Mouse (Mus musculus): ENCODE data around the gene Mier1.
"Not testable (repeated sequence)": the region's sequence is repeated elsewhere in the genome, so short reads cannot be mapped to it uniquely, and the experiment has no call there.

Mier1 gene

DNA sequence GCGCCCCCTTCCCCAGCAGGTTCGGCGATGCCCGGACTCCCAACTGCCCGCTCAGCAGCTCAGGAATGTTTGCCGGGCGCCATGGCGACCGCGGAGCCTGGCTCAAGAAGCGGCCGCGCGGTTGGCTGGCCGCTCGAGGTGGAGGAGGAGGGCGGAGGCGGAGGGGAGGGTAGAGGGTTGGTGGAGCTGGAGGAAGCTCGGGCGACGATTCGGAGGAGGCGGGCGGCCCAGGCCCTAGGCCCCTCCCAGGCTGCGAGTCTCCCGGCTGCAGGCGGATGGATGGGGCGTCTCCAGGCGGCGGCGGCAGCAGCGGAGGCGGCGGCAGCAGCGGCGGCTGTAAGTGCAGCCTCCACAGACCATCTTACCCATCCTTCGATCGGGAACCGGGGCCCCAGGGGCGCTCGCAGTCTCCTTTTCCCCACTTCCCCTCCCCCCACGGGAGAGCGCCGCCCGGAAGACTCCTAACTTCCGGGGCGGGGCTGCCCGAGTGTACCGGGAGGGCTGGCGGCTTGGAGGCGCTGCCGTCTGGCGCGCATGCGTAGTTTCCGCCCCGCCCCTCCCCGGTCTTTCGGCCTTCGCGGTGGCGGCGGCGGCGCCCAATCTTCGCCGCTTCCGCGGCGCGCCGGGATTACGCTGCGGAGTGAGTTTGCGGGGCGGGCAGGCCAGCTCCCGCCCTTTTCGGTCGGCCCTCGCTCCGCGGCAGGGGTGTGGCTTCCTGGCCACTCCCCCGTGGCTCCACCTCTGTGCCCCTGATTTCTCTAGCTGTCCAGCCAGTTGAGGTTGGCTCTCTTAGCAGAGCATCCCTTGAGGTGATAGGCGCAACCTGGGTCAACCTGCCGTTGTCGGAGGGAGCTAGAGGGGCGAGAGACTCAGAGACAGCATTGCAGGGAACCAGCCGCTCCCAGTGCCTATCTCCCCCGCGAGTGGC is at the start of gene Mier1, which contains the start of gene Wdr78:
Gene Mier1 (plus strand): TSS at position 207 of the 928 bp plus-strand sequence.
Gene Wdr78 (minus strand): TSS at position 372 of the 928 bp plus-strand sequence.
- peak; percentile 82 for DNase-seq (ENCODE audit: low read depth)

DNA sequence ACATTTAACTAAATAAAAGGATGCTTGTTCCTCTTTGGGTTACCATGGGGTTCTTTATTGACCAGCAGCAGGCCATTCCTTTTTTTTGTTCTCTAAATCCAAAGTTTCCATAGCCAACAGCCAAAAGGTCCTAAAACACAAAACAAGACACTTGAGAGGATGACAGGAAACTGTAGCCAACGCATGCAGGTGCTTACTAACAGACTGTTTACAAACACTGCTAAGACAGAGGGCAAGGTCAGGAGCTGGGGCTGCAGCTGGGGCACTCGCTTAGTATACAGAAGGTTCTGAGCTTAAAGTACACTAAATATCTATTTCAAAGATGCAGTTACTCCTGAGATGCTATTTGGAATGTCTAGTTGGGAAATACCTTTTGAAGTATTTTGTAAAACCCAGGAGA is 49.8 kb upstream of the Mier1 start:
- no peak for DNase-seq (ENCODE audit: low read depth)

DNA sequence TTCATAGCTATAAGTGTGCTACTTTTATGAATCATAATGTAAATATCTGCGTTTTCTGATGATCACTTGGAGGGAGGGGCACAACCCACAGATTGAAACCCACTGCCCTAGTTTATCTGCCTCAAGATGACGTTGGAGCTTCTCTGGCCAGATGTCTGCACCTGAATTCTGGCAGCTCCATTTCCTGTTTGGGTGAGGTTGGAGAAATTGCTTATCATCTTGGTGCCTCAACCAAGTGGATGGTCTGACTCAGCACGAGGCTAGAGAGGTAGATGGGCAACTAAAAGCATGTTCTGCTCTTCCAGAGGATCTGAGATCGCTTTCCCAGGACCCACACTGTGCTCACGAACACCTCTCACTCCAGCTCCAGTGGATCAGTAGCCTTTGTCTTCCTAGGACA is 49.2 kb upstream of the Mier1 start:
- no peak for DNase-seq (ENCODE audit: low read depth)

DNA sequence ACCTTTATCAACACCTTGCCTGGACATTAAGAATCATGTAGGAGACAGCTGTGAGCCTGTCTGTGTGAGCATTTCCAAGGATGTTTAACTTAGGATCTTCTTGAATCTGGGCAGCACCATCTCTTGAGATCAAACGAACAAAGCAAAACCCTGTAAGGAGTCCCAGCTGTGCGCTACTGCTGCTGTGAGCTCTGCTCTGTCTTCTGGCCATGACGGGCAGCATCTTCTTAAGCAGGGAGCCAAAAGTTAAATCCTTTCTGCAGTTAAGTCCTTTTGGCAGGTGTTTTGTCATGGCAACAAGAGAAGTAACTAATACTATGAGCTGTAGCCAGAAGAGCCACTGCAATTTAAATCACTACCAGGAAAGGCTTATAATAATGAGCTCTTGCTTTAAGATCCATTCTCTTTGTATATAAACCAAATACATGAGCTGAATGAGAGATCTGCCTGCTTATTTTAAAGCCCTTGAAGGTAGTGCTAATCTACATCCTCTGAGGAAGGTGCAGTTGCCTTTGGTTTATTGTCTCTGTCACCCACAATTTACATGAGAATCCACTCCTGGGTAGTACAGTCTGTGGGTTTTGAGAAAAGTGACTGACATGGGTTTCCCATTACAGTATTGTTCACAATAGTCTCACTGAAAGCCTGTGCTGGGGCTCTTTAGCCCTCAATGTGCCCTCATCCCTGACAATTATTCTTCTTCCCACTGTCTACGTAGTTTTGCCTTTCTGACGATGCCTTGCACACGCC is 46.1 kb upstream of the Mier1 start:
- DNase-seq (ENCODE audit: low read depth), result no peak

DNA sequence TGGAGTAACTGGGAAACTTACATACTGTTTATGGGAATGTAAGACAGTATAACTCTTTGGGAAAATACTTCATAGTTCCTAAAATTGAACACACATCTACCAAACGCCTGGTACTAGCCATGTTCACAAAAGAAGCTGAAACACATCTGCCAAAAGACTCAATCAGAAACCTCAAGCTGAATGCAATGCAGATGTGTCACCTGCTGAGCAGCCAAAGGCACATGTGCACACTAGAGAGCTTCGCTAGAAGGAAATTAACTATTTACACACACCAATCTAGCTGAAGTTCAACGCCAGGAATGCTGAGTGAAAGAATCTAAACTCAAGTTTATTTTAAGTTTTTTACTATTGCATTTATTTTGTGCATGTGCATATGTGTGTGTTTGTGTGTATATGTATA is 43.6 kb upstream of the Mier1 start:
- DNase-seq (ENCODE audit: low read depth), result peak; percentile 4

DNA sequence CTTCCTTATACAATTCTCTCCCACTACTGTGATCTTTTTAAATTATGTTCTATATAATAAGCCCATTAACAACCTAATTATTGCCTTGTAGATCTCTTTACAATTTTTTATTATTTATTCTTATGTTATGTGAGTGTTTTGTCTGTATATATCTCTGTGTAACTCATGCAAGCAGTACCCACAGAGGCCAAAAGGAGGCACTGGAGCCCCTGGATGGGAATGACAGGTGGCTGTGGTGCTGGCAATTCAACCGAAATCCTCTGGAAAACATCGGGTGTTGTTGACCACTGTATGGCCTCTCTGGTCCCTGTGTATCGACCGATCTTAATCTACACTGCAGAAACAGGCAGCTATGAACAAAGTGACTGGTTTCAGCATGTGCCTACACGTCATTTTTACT is 29.0 kb upstream of the Mier1 start:
- no peak for DNase-seq (ENCODE audit: low read depth)

DNA sequence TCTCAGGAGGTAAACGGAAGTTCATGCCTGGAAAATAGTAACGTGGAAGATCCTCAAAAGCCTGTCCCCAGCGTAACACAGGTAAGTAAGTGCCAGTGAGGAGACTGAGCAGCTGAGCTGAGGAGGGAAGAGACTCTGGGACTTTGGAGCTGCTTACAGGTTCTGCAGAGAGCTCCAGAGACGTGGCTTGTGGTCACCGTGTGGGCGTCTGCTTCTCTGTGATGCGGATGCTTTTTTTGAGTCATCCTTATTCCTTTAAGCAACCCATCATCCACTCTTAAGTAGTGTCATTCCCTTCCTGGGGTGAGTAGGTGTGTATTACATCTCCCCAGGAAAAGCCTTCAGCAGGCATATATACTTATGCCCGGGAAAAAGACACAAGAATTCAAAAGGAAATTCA is 18.3 kb upstream of the Mier1 start:
- no peak for DNase-seq (ENCODE audit: low read depth)

DNA sequence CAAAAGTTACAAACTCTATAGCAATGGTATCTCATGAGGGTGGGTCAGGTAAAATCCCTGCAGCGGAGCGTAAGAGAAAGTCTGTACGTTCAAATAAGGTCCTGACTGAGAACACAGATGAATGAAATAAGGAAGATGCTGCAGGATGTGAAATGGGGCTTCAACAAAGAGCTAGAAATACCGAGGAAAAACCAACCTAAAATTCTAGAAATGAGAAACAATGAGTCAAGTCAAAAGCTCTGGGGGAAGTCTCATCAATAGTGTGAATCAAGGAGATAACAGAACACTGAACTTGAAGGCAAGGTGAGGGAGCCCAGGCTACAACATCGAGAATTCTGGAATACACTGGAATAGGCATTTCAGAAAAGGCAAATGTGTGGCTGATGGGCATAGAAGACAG is 15.7 kb upstream of the Mier1 start:
- DNase-seq (ENCODE audit: low read depth), result no peak

DNA sequence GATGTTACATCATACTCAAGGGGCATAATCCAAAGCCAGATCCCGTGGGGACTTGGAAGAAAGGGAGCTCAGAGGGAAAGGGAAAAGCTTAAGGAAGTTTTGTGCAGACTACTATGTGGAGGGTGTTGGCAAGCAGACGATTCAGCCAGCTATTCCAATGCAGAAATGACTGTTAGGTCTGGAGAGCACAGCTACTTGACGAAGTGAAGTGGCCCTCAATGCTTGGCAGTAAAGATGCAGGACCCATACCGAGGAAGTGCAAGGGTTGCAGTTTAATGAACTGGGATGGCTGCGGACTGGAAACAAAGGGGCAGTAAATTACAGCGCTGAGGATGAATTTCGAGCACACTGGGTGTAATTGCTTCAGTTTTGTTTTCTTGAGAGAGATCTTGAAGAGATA is 1.5 kb upstream of the Mier1 start:
- no peak for DNase-seq (ENCODE audit: low read depth)

DNA sequence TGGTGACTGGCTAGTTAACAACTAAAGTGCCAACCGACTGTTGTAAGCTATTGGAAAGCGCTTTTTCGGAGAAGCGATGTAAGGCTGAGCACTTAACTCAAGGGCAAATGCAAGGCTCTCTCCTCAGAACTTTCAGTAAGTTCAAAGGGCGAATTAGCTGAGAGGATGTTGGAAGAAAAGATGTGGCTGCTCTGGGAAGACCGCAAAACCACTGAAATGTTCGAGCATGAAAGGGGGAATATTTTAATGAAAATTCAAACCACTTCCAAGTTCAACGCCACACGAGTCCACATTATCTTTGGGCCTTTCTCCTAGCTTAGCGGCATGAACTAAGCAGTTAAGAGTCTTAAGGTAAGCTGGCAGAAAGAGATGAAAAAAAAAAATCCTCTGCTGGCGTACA is 788 bp upstream of the Mier1 start:
- no peak for DNase-seq (ENCODE audit: low read depth)

DNA sequence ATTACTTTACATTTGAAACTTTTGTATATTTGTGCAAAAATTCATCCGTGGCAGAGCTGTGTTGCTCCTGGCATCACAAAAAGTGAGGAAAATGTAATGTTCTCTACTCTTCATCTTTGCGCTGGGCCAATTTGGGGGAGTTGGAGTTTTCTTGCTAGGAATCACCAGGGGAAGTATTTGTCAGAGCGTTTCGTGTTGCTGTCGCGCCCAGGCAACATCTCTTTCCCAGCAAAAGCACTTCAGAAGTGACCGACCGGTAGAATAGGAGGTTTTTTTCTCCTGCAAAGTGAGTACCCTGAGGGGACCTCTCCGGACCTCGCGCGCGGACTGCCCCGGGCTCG is 4.7 kb downstream of the Mier1 start:
- no peak for DNase-seq (ENCODE audit: low read depth)

DNA sequence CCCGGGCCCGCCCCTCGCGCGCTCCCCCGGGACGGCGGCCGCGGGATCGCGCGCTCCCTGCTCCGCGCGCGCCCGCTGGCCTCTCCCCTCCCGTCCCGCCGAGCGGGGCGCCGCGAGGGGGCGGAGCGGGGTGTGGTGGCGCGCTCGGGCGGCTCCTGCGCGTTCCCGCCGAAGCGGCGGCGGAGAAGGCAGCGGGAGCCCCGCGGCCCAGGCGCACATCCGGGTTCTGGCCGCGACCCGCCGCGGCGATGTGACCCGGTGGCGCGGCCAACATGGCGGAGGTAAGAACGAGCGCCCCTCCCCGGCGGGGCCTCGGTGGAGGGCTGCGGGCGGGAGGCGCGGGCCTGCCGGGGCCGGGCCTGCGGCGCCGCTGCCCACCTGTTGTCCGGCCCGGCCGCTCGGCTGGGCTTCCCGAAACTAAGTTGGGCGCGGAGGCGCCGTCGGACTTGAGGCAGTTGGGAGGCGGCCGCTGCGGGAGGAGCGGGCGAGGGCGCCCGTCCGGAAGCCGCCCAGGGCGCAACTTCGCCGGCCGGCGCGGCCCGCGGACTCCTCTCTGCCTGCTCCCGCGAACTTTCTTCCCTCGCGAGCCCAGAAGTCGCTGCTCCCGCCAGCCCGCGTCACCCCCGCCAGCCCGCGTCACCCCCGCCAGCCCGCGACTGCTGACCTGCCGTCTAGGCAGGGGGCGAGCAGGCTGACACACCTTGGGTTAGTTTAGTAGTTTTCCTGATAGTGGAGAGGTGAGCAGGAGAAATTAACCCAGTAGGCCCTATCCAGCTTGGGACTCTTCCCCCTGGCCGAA is 5.2 kb downstream of the Mier1 start:
- no peak for DNase-seq (ENCODE audit: low read depth)

DNA sequence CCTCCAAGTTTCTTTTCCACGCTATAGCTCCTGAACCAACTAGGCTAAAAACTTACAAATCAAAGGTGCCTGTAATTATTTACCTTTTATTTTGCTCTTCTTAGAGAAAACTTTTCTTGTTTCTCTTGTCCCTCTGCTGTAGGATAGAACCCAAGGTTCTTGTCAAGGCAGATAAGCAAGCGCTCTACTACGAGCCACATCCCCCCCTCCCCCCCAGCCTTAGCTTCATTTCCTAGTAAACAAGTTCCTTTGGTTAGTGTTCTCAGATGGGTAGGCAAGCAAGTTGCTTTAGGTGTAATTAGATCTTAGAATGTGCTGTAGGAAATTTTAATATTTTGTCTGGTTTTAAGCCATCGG is 5.8 kb downstream of the Mier1 start:
- no peak for DNase-seq (ENCODE audit: low read depth)

DNA sequence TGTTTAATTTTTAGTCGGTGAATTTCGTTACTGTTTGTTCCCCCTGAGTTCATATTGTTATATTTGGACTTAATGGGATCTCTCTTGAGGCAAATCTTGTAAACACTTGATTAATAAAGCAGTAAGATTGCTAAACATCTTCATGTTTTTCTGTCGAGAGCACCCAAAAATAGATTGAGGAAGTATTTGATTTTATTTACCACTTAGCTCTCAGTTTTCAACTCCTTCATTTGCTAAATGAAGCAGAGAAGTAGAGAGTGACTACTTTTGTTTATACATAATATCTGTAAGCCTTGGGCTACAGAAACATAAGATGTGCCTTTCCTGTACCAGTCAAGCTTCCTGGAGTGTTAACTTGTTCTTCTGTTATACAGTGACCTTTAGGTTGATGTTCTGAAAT is 6.2 kb downstream of the Mier1 start:
- no peak for DNase-seq (ENCODE audit: low read depth)

DNA sequence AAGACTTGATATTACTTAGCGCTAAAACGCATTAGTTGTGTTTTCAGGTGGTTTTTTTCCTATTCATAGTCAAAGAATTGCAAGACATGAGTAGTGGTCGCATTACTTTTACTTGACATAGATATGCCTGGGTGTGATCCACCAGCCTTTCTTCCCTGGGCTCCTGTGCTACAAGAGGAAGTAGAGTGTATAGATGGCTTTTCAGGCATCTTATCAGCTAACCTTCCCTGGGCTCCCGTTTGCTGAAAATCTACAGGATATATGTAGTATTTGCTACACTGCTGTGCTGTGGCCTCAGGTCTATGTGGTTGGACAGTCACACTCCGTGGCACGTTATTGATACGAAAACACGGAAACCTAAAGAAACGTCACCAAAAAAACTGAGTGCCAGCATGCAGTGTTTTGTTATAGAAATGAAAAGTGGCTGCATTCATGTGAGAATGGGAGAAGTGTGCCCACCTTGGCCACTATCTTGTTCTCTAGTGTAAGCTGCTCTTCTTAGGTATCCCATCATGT is 6.7 kb downstream of the Mier1 start:
- no peak for DNase-seq (ENCODE audit: low read depth)

DNA sequence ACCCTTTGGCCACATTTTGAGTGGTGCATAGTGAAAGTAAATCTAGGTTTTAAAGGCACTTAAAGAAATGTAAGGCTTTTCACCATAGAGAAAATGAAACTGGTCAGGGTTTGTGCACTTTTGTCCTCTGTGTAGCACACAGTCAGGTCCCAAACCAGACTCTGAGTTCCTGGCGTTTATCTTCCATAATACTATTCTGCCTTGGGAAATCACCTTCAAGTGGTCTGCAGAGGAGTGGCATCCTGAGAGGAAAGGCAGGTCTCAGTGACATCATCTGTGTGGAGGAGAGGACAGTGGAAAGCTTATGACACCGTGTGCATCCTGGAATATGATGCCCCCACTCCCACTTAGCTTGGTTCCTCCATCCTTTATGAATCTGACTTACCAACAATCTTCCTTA is 8.9 kb downstream of the Mier1 start:
- DNase-seq (ENCODE audit: low read depth), result no peak

DNA sequence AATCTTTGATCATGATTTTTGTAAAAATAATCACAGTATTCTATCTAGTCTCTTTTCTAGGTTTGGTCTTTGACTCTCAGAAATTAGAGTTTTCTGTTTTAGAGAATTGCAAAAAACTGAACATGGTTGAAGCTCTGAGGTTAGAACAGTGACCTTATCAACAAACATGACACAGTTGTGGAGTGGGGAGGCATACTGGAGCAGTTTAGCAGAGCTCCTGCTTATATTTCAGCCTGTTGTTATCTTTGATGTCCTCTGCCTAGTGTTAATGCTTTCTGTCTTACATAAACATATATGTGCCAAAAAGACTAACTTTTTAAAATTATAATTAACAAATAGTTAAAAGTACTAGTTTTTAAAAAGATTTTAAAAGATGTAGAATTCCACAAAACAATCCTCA is 9.4 kb downstream of the Mier1 start:
- no peak for DNase-seq (ENCODE audit: low read depth)

DNA sequence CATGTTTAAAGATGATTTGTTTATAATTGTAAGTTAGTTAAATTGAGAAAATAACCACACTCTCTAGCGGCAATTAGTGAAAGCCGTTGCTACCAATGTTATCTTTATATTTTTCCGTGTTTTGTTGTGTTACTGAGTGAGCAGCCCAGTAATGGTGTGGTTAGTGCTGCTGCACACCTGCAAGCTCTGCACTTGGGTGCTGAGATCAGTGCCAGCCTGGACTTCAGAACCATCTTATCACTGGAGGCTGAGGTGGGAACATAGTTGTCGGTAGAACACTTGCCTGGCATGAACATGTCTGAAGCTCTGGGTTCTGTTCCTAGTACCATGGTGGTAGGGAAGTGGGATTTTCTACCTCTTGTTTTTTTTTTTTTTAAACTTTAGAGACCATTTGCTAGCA is 12.3 kb downstream of the Mier1 start:
- no peak for DNase-seq (ENCODE audit: low read depth)

DNA sequence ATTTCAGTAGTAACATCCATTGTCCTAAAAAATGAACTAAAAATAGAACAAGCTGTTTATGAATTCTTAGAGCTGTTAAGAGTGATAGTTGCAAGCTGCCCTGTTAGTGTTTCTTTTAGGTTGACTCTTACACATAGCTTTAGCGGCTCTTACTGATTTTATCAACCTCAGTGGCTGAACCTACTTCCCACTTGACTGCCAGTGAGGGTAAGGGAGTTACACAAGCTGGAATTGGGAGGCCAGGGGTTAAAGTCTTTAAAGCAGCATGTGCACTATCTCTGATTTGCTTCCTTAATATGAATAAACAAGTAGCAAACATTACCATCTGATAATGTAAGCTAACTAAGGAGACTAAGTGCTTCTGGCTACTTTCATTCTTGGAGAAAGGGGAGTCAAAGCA is 22.8 kb downstream of the Mier1 start:
- no peak for DNase-seq (ENCODE audit: low read depth)

DNA sequence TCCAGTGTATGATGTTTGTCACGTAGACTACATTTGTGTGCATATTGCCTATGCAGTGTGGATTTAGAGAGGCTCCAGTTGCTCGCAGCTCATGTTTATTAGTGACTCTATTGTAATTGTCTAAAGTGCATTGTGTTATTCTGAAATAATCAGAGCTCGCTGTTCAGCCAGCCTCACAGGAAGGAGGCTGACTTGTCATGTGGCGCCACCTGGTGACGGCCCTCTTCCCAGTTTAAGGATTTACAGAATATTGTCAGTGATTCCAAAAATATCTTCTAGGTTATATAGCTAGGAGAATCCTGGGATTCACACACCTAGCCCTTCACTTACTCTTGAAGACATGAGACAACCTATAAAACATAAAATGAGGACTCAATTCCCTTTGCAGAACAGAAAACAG is 32.1 kb downstream of the Mier1 start:
- DNase-seq (ENCODE audit: low read depth), result peak; percentile 27

DNA sequence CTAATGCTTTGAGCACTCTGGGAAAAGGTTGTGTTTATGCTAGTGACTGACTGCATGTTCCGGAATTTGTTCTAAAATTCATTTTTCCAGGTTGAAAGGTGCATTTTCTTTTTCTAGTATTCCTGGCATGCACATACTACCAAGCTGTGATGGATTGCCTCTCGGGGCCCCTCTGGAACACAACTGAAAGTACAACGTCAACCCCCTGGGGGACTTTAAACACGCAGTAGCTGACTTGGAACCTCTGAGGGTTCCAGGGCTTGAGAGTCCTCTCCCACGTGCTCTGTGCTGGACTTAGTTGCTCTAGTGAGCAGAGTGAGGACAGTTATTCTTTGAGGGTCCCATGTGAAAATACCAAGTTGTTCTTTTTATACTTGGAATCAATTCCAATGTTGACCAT is 37.8 kb downstream of the Mier1 start:
- no peak for DNase-seq (ENCODE audit: low read depth)

DNA sequence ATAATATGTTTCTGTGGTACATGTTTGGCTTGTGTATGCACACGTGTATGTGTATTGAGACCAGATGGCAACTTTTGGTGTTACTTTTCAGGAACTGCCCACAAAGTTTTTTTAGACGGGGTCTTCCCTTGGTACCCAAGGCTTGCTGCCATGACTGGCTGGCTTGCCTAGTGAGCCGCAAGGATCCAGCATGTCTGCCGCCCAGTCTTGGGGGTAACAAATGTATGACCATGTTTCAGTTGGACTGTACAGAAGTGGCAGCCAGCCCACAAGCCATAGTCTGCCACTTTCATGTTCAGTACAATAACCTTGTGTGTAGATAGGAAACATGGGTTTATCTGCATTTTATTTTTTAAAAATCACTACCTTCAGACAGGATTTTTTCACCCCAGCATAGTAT is 44.6 kb downstream of the Mier1 start:
- DNase-seq (ENCODE audit: low read depth), result no peak

DNA sequence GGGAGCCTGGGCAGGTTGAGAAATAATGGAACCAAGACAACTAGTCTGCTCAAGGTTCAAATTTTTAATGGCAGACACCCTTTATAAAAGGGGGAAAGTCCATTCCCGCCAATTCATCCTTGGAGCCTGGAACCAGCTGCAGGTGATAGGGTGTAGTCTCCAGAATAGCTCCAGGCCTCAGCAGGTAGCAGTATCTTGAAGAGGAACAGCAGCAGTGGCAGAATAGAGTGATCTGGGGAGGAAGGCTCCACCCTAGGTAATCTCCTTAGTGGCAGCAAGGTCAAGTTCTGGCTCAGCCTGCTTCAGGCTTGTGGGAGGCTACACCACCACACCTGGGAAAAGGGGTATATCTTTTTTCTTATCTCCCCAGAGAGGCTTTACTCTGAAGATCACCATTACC is 52.0 kb downstream of the Mier1 start:
- not testable (repeated sequence) for DNase-seq (ENCODE audit: low read depth)
